Mouse (Mus musculus) heart, embryonic 16.5 days (tissue): ENCODE results near the gene Susd3. TPM values are rescaled to one million over a fixed set of nuclear protein-coding genes. Genes with fewer than 3 reads are reported as not detected.

Source experiments
- ATAC-seq: fragments of 200-750 bp; cut with Nextera tagmentation; replicated peaks from 2 replicates; pipeline ENCODE4 v1.8.0; 2017; ENCODE audit warnings: moderate number of reproducible peaks; ENCODE audit not compliant: insufficient read depth, low FRiP score; ENCODE audit errors: extremely low read depth
- H3K27ac ChIP-seq: fragments of 300-500 bp; sonication (generic); 2 replicates; pipeline ENCODE4 v1.5.1; 2014; ENCODE audit warnings: mild to moderate bottlenecking, low read length, control low read depth, moderate library complexity
- H3K27me3 ChIP-seq: fragments of 300-500 bp; sonication (generic); 2 replicates; pipeline ENCODE4 v1.6.1; 2014; ENCODE audit warnings: low read length, mixed read lengths; ENCODE audit not compliant: control insufficient read depth, insufficient read depth
- H3K36me3 ChIP-seq: fragments of 300-500 bp; sonication (generic); 2 replicates; pipeline ENCODE4 v1.6.1; 2014; ENCODE audit not compliant: control insufficient read depth, insufficient read depth
- H3K4me1 ChIP-seq: fragments of 300-500 bp; sonication (generic); 2 replicates; pipeline ENCODE4 v1.6.1; 2014; ENCODE audit warnings: low read length, mixed read lengths; ENCODE audit not compliant: control insufficient read depth, insufficient read depth
- H3K4me2 ChIP-seq: fragments of 300-500 bp; sonication (generic); 2 replicates; pipeline ENCODE4 v1.6.1; 2014; ENCODE audit warnings: low read depth, mild to moderate bottlenecking, control low read depth, low read length
- H3K4me3 ChIP-seq: fragments of 300-500 bp; sonication (generic); 2 replicates; pipeline ENCODE4 v1.5.1; 2014; ENCODE audit warnings: mild to moderate bottlenecking, control low read depth, low read length
- H3K9ac ChIP-seq: fragments of 300-500 bp; sonication (generic); 2 replicates; pipeline ENCODE4 v1.6.1; 2014; ENCODE audit warnings: low read length, control low read depth
- H3K9me3 ChIP-seq: fragments of 300-500 bp; sonication (generic); replicated peaks from 2 replicates; pipeline ENCODE4 v1.6.1; 2016; ENCODE audit warnings: low read length; ENCODE audit not compliant: control insufficient read depth
- WGBS: fragments of 180-500 bp; shearing (Covaris S2); extraction: QIAGEN DNeasy Blood & Tissue Kit; methylation state at CpG from one replicate; pipeline ENCODE4 v1.1.7; 2014; 5-methylcytosine and 5-hydroxymethylcytosine counted together
- polyA plus RNA-seq: library from polyadenylated mRNA; unstranded; fragments of >200 nt; fragmentation: Nextera tagmentation; extraction: Ambion mirVana; gene quantifications from 2 replicates; pipeline ENCODE4 v1.2.1, GENCODE M21; 2015

Gene Susd3
- polyA plus RNA-seq, 1 experiment from 2014 or later = 1.8 TPM

DNA sequence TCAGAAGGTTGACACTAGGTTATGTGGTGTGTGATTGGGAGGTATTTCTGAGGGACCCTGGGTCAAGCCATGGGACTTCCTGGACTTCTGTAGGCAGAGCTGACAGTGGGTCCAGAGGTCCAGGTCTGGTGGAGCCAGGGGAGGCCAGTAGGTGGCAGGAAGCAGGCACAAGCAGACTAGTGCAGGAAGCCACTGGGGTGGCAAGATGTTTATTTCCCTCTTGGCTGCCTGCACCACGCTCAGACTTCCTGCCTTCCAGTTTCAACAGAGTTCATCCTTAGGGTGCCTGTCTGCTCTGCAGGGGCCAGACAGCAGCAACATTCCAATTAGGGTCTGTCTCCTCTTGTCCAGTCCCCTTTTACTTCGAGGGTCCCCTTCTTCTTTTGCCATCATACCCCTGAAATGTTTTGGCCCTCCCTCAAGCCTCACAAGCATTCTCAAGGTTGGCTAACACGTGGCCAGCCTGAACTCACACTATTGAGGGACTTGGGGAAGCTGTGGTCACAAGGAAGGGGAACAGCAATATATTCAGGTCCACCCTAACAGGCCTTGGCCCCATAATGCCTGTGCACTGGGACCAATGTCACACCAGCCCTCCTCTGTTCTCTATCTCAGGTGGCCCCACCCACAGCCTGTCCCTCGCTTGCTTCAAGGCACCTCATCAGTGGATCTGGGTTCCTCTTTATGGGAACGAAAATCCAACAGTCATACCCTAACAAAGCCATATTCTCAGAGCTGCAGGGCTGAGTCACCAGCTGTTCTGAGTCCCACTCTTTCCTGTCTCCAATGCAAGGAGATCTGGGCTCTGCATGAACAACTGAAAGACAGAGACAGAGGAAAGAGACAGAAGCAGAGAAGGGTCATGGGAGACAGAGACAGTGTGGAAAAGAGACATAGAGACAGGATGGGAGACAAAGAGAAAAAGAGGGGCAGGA lies 23.6 kb upstream of the Susd3 start:
- no peak for ATAC-seq
- Histone ChIP-seq H3K9me3 (no peaks in the 10 kb centered on the region), H3K4me2 (no peak overlapping the region), H3K27ac (no peak overlapping the region), H3K9ac (no peak overlapping the region), H3K27me3 (no peaks in the 10 kb centered on the region), H3K4me1 (no peaks in the 10 kb centered on the region), H3K36me3 (no peaks in the 10 kb centered on the region), H3K4me3 (no peak overlapping the region)
- WGBS = 58% methylated on average over 5 of the region's 5 CpGs

- H3K9ac ChIP-seq = no peak overlapping the region
- WGBS = 76% methylated on average over 8 of the region's 8 CpGs
- H3K4me3 ChIP-seq = no peak overlapping the region
- no peaks in the 10 kb centered on the region for H3K27me3 ChIP-seq
- H3K4me1 ChIP-seq = no peaks in the 10 kb centered on the region
- H3K27ac ChIP-seq = no peak overlapping the region
- no peak overlapping the region for H3K4me2 ChIP-seq
- no peaks in the 10 kb centered on the region for H3K36me3 ChIP-seq
- ATAC-seq = no peak
- no peaks in the 10 kb centered on the region for H3K9me3 ChIP-seq
These were observed 22.0 kb upstream of the Susd3 start for GRCm38 (mm10) chr13:49270500-49270899.

DNA sequence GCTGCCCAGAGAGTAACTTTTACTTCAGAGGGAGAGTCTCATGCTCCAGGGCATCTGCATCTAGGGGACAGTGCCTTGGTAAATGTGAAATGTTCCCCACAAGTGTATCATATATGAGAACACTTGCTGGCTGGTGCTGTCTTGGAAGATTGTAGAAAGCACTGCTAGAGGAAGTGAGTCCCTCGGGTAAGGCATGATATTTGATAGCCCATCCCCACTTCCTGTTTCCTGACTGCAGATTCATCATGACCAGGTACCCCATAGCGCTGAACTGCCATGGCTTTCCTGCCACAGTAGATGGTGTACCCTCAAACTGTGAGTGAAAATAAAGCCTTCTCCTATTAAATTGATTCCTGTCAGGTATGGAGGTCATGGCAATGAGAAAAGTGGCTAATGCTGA lies 19.1 kb upstream of the Susd3 start:
- Histone ChIP-seq H3K9me3 (no peaks in the 10 kb centered on the region), H3K36me3 (no peaks in the 10 kb centered on the region), H3K4me2 (no peak overlapping the region), H3K4me1 (peaks cover 5% of the 10 kb centered on the region), H3K27me3 (no peaks in the 10 kb centered on the region), H3K27ac (no peak overlapping the region), H3K4me3 (no peak overlapping the region), H3K9ac (no peak overlapping the region)
- WGBS = 43% methylated on average over 2 of the region's 2 CpGs
- ATAC-seq = no peak

- no peak overlapping the region for H3K27ac ChIP-seq
- H3K4me2 ChIP-seq = no peak overlapping the region
- 64% methylated on average over 15 of the region's 15 CpGs for WGBS
- no peaks in the 10 kb centered on the region for H3K36me3 ChIP-seq
- no peaks in the 10 kb centered on the region for H3K27me3 ChIP-seq
- no peak overlapping the region for H3K9ac ChIP-seq
- no peak for ATAC-seq
- H3K4me1 ChIP-seq = peaks cover 5% of the 10 kb centered on the region
- no peaks in the 10 kb centered on the region for H3K9me3 ChIP-seq
- H3K4me3 ChIP-seq = no peak overlapping the region
These were observed 11.7 kb upstream of the Susd3 start for GRCm38 (mm10) chr13:49260036-49260722.

GRCm38 (mm10) chr13:49257819-49258313 lies 9.4 kb upstream of the Susd3 start:
- H3K4me1 ChIP-seq = no peaks in the 10 kb centered on the region; the same call in 1 of the 2 replicates
- no peak overlapping the region for H3K4me2 ChIP-seq
- no peak overlapping the region for H3K27ac ChIP-seq
- no peaks in the 10 kb centered on the region for H3K9me3 ChIP-seq
- H3K27me3 ChIP-seq = no peaks in the 10 kb centered on the region
- no peak for ATAC-seq
- 62% methylated on average over 3 of the region's 3 CpGs for WGBS
- H3K4me3 ChIP-seq = no peak overlapping the region
- no peak overlapping the region for H3K9ac ChIP-seq
- no peaks in the 10 kb centered on the region for H3K36me3 ChIP-seq

DNA sequence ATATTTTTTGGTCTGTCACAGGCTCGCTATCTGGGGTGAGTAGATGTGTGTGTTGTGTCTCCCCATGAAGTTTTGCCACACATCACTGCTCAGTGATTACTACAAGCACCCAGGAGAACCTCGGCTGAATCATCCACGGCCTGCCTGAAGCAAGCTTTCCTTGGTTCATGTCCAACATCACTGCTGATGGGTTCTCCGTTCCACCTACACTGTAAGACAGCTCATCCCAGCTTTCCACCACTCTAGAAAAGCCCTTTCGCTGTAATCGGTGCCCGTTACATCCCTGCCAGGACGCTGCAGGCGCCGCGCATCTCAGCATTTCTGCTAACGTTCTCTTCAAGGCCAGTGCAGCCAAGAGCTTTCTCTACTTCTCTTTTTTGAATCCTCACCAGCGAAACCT lies 4.2 kb upstream of the Susd3 start:
- Histone ChIP-seq H3K9me3 (no peaks in the 10 kb centered on the region), H3K4me1 (peaks cover 10% of the 10 kb centered on the region), H3K4me3 (no peak overlapping the region), H3K27ac (no peak overlapping the region), H3K9ac (no peak overlapping the region), H3K4me2 (no peak overlapping the region), H3K36me3 (no peaks in the 10 kb centered on the region), H3K27me3 (0 out of 2 replicates have a peak, but pooled peaks cover 4% of the 10 kb centered on the region)
- ATAC-seq = no peak
- WGBS = 85% methylated on average over 13 of the region's 13 CpGs

GRCm38 (mm10) chr13:49252113-49252512 lies 3.6 kb upstream of the Susd3 start:
- ATAC-seq = no peak
- no peak overlapping the region for H3K9ac ChIP-seq
- H3K4me1 ChIP-seq = peaks cover 13% of the 10 kb centered on the region
- peaks cover 9% of the 10 kb centered on the region; the same call in 1 of the 2 replicates for H3K27me3 ChIP-seq
- no peak overlapping the region for H3K4me2 ChIP-seq
- 46% methylated on average over 2 of the region's 2 CpGs for WGBS
- H3K4me3 ChIP-seq = no peak overlapping the region
- H3K27ac ChIP-seq = no peak overlapping the region
- H3K36me3 ChIP-seq = no peaks in the 10 kb centered on the region
- H3K9me3 ChIP-seq = no peaks in the 10 kb centered on the region

- 44% methylated on average over 4 of the region's 4 CpGs for WGBS
- no peak for ATAC-seq
These were observed 2.4 kb upstream of the Susd3 start for GRCm38 (mm10) chr13:49250716-49251517.

More at GRCm38 (mm10) chr13:49250716-49251517, 2.4 kb upstream of the Susd3 start:
- Histone ChIP-seq H3K4me2 (no peak overlapping the region), H3K36me3 (no peaks in the 10 kb centered on the region), H3K9me3 (no peaks in the 10 kb centered on the region), H3K27ac (no peak overlapping the region), H3K4me3 (no peak overlapping the region), H3K4me1 (peaks cover 19% of the 10 kb centered on the region), H3K9ac (no peak overlapping the region), H3K27me3 (peaks cover 13% of the 10 kb centered on the region; the same call in 1 of the 2 replicates)
